8 mouse cellular contexts compared by ENCODE assay signal in genomic region chr11:8859868-8860267, GRCm38 (mm10).
DNase-seq lines count a peak whose midpoint lies in the region; ATAC-seq lines count a peak whose summit lies in the region.

No protein-coding gene starts in this region.

- H3K4me1 ChIP-seq in hindbrain, embryonic 14.5 days (replicated peaks; ENCODE audit: control insufficient read depth, insufficient read depth, low read length), result no peaks in the 10 kb centered on the region
- no peaks in the 10 kb centered on the region for H3K4me1 ChIP-seq in hindbrain, embryonic 16.5 days (ENCODE audit: control insufficient read depth, insufficient read depth, low read depth, low read length)
- no peaks in the 10 kb centered on the region; the same call in 1 of the 2 replicates for H3K4me1 ChIP-seq in embryonic facial prominence, embryonic 14.5 days (ENCODE audit: control insufficient read depth, insufficient read depth, low read length)
- H3K4me1 ChIP-seq in liver, embryonic 11.5 days (replicated peaks; ENCODE audit: control insufficient read depth, insufficient read depth, low read length), result no peaks in the 10 kb centered on the region

- no peak overlapping the region for H3K9ac ChIP-seq in hindbrain, embryonic 14.5 days
- no peak overlapping the region for H3K9ac ChIP-seq in hindbrain, embryonic 16.5 days (ENCODE audit: low read depth, low read length)
- no peak overlapping the region for H3K9ac ChIP-seq in embryonic facial prominence, embryonic 14.5 days (ENCODE audit: low read depth, low read length)
- no peak overlapping the region for H3K9ac ChIP-seq in liver, embryonic 11.5 days (ENCODE audit: low read depth, low read length)

- no peak for ATAC-seq in hindbrain, embryonic 14.5 days (ENCODE audit: low FRiP score)
- no peak for ATAC-seq in hindbrain, embryonic 16.5 days
- no peak for ATAC-seq in embryonic facial prominence, embryonic 14.5 days (ENCODE audit: low read depth)
- ATAC-seq in liver, embryonic 11.5 days (replicated peaks; ENCODE audit: low FRiP score), result no peak

- no peak overlapping the region for H3K27ac ChIP-seq in hindbrain, embryonic 14.5 days
- no peak overlapping the region for H3K27ac ChIP-seq in hindbrain, embryonic 16.5 days (ENCODE audit: low read depth, low read length)
- H3K27ac ChIP-seq in embryonic facial prominence, embryonic 14.5 days (replicated peaks; ENCODE audit: low read depth, low read length), result no peak overlapping the region
- H3K27ac ChIP-seq in liver, embryonic 11.5 days (ENCODE audit: low read depth, low read length), result no peak overlapping the region

- WGBS in hindbrain, embryonic 14.5 days, result 36% methylated on average over 5 of the region's 5 CpGs
- WGBS in hindbrain, embryonic 16.5 days, result 39% methylated on average over 5 of the region's 5 CpGs
- WGBS in embryonic facial prominence, embryonic 14.5 days, result 11% methylated on average over 5 of the region's 5 CpGs
- 15% methylated on average over 5 of the region's 5 CpGs for WGBS in liver, embryonic 11.5 days

- no peak overlapping the region for H3K4me3 ChIP-seq in hindbrain, embryonic 14.5 days (replicated peaks; ENCODE audit: low read length)
- H3K4me3 ChIP-seq in hindbrain, embryonic 16.5 days (ENCODE audit: low read length), result no peak overlapping the region
- H3K4me3 ChIP-seq in embryonic facial prominence, embryonic 14.5 days (ENCODE audit: low read depth, low read length), result no peak overlapping the region
- no peak overlapping the region for H3K4me3 ChIP-seq in liver, embryonic 11.5 days (ENCODE audit: low read depth, low read length)

- peak; percentile 68 for DNase-seq in hindbrain, embryonic 14.5 days (ENCODE audit: low spot score)
- DNase-seq in adrenal gland, adult 18-20 months (ENCODE audit: low spot score in 2 of 2), result peak; percentile 79 to 82
- DNase-seq in embryonic facial prominence, embryonic 14.5 days (ENCODE audit: low spot score), result peak; percentile 83
- peak; percentile 86 for DNase-seq in kidney, adult 9 months
- DNase-seq in liver, embryonic 11.5 days (ENCODE audit: low spot score), result peak; percentile 59
- DNase-seq in retina, postnatal 7 days (ENCODE audit: low read depth, low spot score), result peak; percentile 23
- DNase-seq in urinary bladder, adult 2 months (ENCODE audit: low spot score), result peak; percentile 42

- H3K9me3 ChIP-seq in hindbrain, embryonic 14.5 days (ENCODE audit: control insufficient read depth, low read length), result no peaks in the 10 kb centered on the region
- H3K9me3 ChIP-seq in hindbrain, embryonic 16.5 days (ENCODE audit: control insufficient read depth, low read length), result no peaks in the 10 kb centered on the region
- no peaks in the 10 kb centered on the region for H3K9me3 ChIP-seq in embryonic facial prominence, embryonic 14.5 days (ENCODE audit: control insufficient read depth, low read length)
- no peaks in the 10 kb centered on the region for H3K9me3 ChIP-seq in liver, embryonic 11.5 days (ENCODE audit: control insufficient read depth, low read length)

- no peaks in the 10 kb centered on the region for H3K27me3 ChIP-seq in hindbrain, embryonic 14.5 days (ENCODE audit: control insufficient read depth, insufficient read depth, low read length)
- no peaks in the 10 kb centered on the region for H3K27me3 ChIP-seq in hindbrain, embryonic 16.5 days (replicated peaks; ENCODE audit: control insufficient read depth, insufficient read depth, low read length)
- no peaks in the 10 kb centered on the region for H3K27me3 ChIP-seq in embryonic facial prominence, embryonic 14.5 days (replicated peaks; ENCODE audit: control insufficient read depth, insufficient read depth, low read length)
- no peaks in the 10 kb centered on the region for H3K27me3 ChIP-seq in liver, embryonic 11.5 days (replicated peaks; ENCODE audit: control insufficient read depth, insufficient read depth, low read length)

- no peaks in the 10 kb centered on the region for H3K36me3 ChIP-seq in hindbrain, embryonic 14.5 days (replicated peaks; ENCODE audit: control insufficient read depth, insufficient read depth)
- H3K36me3 ChIP-seq in hindbrain, embryonic 16.5 days (ENCODE audit: control insufficient read depth, insufficient read depth, low read length), result no peaks in the 10 kb centered on the region
- no peaks in the 10 kb centered on the region for H3K36me3 ChIP-seq in embryonic facial prominence, embryonic 14.5 days (ENCODE audit: control insufficient read depth, insufficient read depth, low read length)
- no peaks in the 10 kb centered on the region for H3K36me3 ChIP-seq in liver, embryonic 11.5 days (ENCODE audit: control insufficient read depth, insufficient read depth, low read length)

- no peak overlapping the region for H3K4me2 ChIP-seq in hindbrain, embryonic 14.5 days (replicated peaks)
- H3K4me2 ChIP-seq in hindbrain, embryonic 16.5 days (ENCODE audit: low read length), result no peak overlapping the region
- no peak overlapping the region for H3K4me2 ChIP-seq in embryonic facial prominence, embryonic 14.5 days (ENCODE audit: low read depth, low read length)
- no peak overlapping the region for H3K4me2 ChIP-seq in liver, embryonic 11.5 days

Comparison
In these comparisons a context has a peak if more than half of its experiments do, and no peak if none do; other contexts are left out.
1. DNase-seq: peak in every context shown above with its lines; median percentile 86 in kidney, adult 9 months; 83 in embryonic facial prominence, embryonic 14.5 days; 80 in adrenal gland, adult 18-20 months; 68 in hindbrain, embryonic 14.5 days; 59 in liver, embryonic 11.5 days; 42 in urinary bladder, adult 2 months; 23 in retina, postnatal 7 days.